Mouse (Mus musculus): ENCODE measurements around the gene Smpd4. TPM values are rescaled to one million over a fixed set of nuclear protein-coding genes. Genes with fewer than 3 reads are reported as not detected.

Smpd4 gene
- polyA plus RNA-seq, 1 experiment: 44.8 TPM

- Histone ChIP-seq H3K27ac (ENCODE audit: insufficient read depth, low read length) (no peak overlapping the region), H3K4me3 (ENCODE audit: insufficient read depth, low read length) (no peak overlapping the region), H3K4me1 (ENCODE audit: control insufficient read depth, insufficient read depth, low read length) (no peaks in the 10 kb centered on the region)
- TF ChIP-seq POLR2A (IDR thresholded peaks at IDR 0.05; ENCODE audit: low read depth, low read length) (no peak), CTCF (IDR thresholded peaks at IDR 0.05; ENCODE audit: borderline replicate concordance, insufficient read depth, low read length) (0 out of 2 replicates have a peak, but pooled peaks have one; percentile 17)
Measured at GRCm38 (mm10) chr16:17637610-17638009, 18.5 kb downstream of the Smpd4 start.

GRCm38 (mm10) chr16:17638036-17638628 is 19.0 kb downstream of the Smpd4 start:
- TF ChIP-seq CTCF (IDR thresholded peaks at IDR 0.05; ENCODE audit: borderline replicate concordance, insufficient read depth, low read length): no peak
- TF ChIP-seq POLR2A (IDR thresholded peaks at IDR 0.05; ENCODE audit: low read depth, low read length): no peak
- H3K4me1 ChIP-seq (ENCODE audit: control insufficient read depth, insufficient read depth, low read length): no peaks in the 10 kb centered on the region
- H3K4me3 ChIP-seq (ENCODE audit: insufficient read depth, low read length): no peak overlapping the region
- no peak overlapping the region for H3K27ac ChIP-seq (ENCODE audit: insufficient read depth, low read length)

GRCm38 (mm10) chr16:17639081-17639480 is 19.9 kb downstream of the Smpd4 start:
- TF ChIP-seq CTCF (IDR thresholded peaks at IDR 0.05; ENCODE audit: borderline replicate concordance, insufficient read depth, low read length) (no peak), POLR2A (IDR thresholded peaks at IDR 0.05; ENCODE audit: low read depth, low read length) (no peak)
- no peak overlapping the region for H3K27ac ChIP-seq (ENCODE audit: insufficient read depth, low read length)
- H3K4me3 ChIP-seq (ENCODE audit: insufficient read depth, low read length): no peak overlapping the region
- H3K4me1 ChIP-seq (ENCODE audit: control insufficient read depth, insufficient read depth, low read length): no peaks in the 10 kb centered on the region

GRCm38 (mm10) chr16:17639951-17640350 is 20.8 kb downstream of the Smpd4 start:
- TF ChIP-seq POLR2A (IDR thresholded peaks at IDR 0.05; ENCODE audit: low read depth, low read length) (no peak), CTCF (IDR thresholded peaks at IDR 0.05; ENCODE audit: borderline replicate concordance, insufficient read depth, low read length) (no peak)
- no peak overlapping the region for H3K27ac ChIP-seq (ENCODE audit: insufficient read depth, low read length)

GRCm38 (mm10) chr16:17640706-17641105 is 21.6 kb downstream of the Smpd4 start:
- Histone ChIP-seq H3K27ac (ENCODE audit: insufficient read depth, low read length) (no peak overlapping the region), H3K4me3 (ENCODE audit: insufficient read depth, low read length) (no peak overlapping the region), H3K4me1 (ENCODE audit: control insufficient read depth, insufficient read depth, low read length) (no peaks in the 10 kb centered on the region)
- TF ChIP-seq POLR2A (IDR thresholded peaks at IDR 0.05; ENCODE audit: low read depth, low read length) (no peak), CTCF (IDR thresholded peaks at IDR 0.05; ENCODE audit: borderline replicate concordance, insufficient read depth, low read length) (no peak)

More at GRCm38 (mm10) chr16:17639951-17640350, 20.8 kb downstream of the Smpd4 start:
- H3K4me1 ChIP-seq (ENCODE audit: control insufficient read depth, insufficient read depth, low read length): no peaks in the 10 kb centered on the region
- no peak overlapping the region for H3K4me3 ChIP-seq (ENCODE audit: insufficient read depth, low read length)

- H3K4me3 ChIP-seq (ENCODE audit: insufficient read depth, low read length): no peak overlapping the region
- TF ChIP-seq CTCF (IDR thresholded peaks at IDR 0.05; ENCODE audit: borderline replicate concordance, insufficient read depth, low read length) (no peak), POLR2A (IDR thresholded peaks at IDR 0.05; ENCODE audit: low read depth, low read length) (no peak)
- no peaks in the 10 kb centered on the region for H3K4me1 ChIP-seq (ENCODE audit: control insufficient read depth, insufficient read depth, low read length)
- H3K27ac ChIP-seq (ENCODE audit: insufficient read depth, low read length): no peak overlapping the region
Measured at GRCm38 (mm10) chr16:17641301-17641700, 22.1 kb downstream of the Smpd4 start.

- no peak for TF ChIP-seq POLR2A (IDR thresholded peaks at IDR 0.05; ENCODE audit: low read depth, low read length)
- no peak for TF ChIP-seq CTCF (IDR thresholded peaks at IDR 0.05; ENCODE audit: borderline replicate concordance, insufficient read depth, low read length)
- H3K4me3 ChIP-seq (ENCODE audit: insufficient read depth, low read length): no peak overlapping the region
- H3K4me1 ChIP-seq (ENCODE audit: control insufficient read depth, insufficient read depth, low read length): no peaks in the 10 kb centered on the region
- H3K27ac ChIP-seq (ENCODE audit: insufficient read depth, low read length): no peak overlapping the region
Measured at GRCm38 (mm10) chr16:17642311-17642710, 23.2 kb downstream of the Smpd4 start.

GRCm38 (mm10) chr16:17643437-17643990 is 24.4 kb downstream of the Smpd4 start:
- Histone ChIP-seq H3K4me1 (ENCODE audit: control insufficient read depth, insufficient read depth, low read length) (no peaks in the 10 kb centered on the region; the same call in 1 of the 2 replicates), H3K4me3 (ENCODE audit: insufficient read depth, low read length) (no peak overlapping the region), H3K27ac (ENCODE audit: insufficient read depth, low read length) (peak overlapping the region; percentile 24; the same call in 1 of the 2 replicates)
- TF ChIP-seq POLR2A (IDR thresholded peaks at IDR 0.05; ENCODE audit: low read depth, low read length) (no peak), CTCF (IDR thresholded peaks at IDR 0.05; ENCODE audit: borderline replicate concordance, insufficient read depth, low read length) (no peak)

GRCm38 (mm10) chr16:17646310-17647114 is 27.4 kb downstream of the Smpd4 start, which contains the start of gene Ccdc74a:
Ccdc74a (plus strand) TSS chr16:17646470.
- Histone ChIP-seq H3K27ac (ENCODE audit: insufficient read depth, low read length) (peak within 1 kb of the TSS; percentile 56), H3K4me1 (ENCODE audit: control insufficient read depth, insufficient read depth, low read length) (no peaks in the 10 kb centered on the region; the same call in 1 of the 2 replicates), H3K4me3 (ENCODE audit: insufficient read depth, low read length) (peak within 1 kb of the TSS; percentile 38)
- TF ChIP-seq POLR2A (IDR thresholded peaks at IDR 0.05; ENCODE audit: low read depth, low read length): peak; percentile 27; the same call in 1 of the 2 replicates
- TF ChIP-seq CTCF (IDR thresholded peaks at IDR 0.05; ENCODE audit: borderline replicate concordance, insufficient read depth, low read length): no peak

Measured in embryonic fibroblast, embryonic 13.5 days (primary cell).